Mouse (Mus musculus) erythroblast, embryonic 14.5 days (primary cell): ENCODE measurements around the gene Vps29.

Experiments
- GATA1 ChIP-seq: IDR thresholded peaks from 2 replicates; pipeline ENCODE4 v1.6.1; 2012; ENCODE audit warnings: low read length, inconsistent platforms, mixed read lengths
- TAL1 ChIP-seq: IDR thresholded peaks from 3 replicates; pipeline ENCODE4 v1.6.1; 2012; ENCODE audit warnings: low read length, inconsistent platforms, mixed read lengths

GRCm38 (mm10) chr5:122318100-122318499 lies 36.1 kb upstream of the Vps29 start:
- TF ChIP-seq GATA1 (no peak), TAL1 (no peak)
